Mouse (Mus musculus): Measurements from ENCODE around the gene Synpo2.

Synpo2 gene

DNA sequence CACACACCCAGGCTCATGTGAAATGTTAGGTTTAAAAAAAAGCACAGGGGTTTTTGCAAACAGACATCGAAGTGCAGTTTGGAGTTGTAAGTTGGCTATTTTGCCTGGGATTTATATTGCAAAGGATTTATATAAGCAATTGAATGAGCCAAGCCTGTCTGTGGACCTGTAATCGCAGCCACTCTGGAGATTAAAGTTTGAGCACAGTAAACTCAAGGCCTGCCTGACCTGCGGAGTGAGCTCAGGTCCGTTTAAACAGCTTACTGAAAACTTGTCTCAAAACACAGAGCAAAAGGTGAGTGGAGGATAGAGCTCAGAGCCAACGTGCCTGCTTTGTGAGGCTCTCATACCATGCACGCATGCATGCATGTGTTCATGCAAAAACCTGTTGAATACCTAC, 30.9 kb downstream of the Synpo2 start:
- no peak for DNase-seq (ENCODE audit: low spot score in 2 of 2)

DNA sequence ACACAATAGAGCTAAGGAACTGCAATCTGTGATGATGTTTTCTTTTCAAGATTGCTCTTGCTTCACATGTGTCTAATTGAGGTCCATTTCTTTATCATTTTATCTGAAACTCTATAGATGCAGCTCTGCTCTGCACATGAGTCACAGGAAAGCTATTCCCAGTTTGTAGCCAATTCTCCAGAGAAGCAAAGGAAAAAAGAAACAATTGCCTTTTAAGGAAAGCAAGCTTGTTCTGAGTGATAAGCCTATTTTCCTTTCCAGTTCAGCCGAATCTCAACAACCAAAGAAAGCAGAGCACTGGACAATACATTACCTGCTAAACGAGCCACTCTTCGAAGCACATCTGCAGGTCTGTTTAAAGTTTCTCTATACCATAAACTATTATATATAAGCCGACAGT, 31.3 kb downstream of the Synpo2 start:
- no peak for DNase-seq (ENCODE audit: low spot score in 2 of 2)

- no peak for DNase-seq (ENCODE audit: low spot score in 2 of 2)
These were observed 34.2 kb downstream of the Synpo2 start for GRCm38 (mm10) chr3:123201798-123202197.

DNA sequence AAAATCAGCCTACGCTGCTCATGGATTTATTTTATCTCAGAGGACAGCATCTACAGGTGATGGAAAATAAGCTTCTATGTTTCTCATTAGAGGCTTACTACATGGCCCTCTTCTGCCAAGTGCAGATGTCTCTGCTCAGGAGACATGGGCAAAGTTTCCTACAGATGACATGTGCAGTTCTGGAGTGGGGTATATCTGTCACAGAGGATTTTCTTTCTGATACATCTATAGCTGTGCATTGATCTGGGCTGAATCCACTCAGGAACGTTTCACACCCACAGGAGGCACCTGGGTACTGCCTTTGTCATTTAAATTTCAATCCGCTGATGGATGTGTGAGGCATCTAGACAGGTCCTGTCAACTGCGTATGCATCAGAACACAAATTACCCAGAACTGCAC, 42.2 kb downstream of the Synpo2 start:
- DNase-seq (ENCODE audit: low spot score in 2 of 2), result no peak

GRCm38 (mm10) chr3:123191602-123192001, 44.3 kb downstream of the Synpo2 start:
- no peak for DNase-seq (ENCODE audit: low spot score in 2 of 2)

GRCm38 (mm10) chr3:123190329-123190728, 45.6 kb downstream of the Synpo2 start:
- DNase-seq (ENCODE audit: low spot score in 2 of 2), result no peak

DNA sequence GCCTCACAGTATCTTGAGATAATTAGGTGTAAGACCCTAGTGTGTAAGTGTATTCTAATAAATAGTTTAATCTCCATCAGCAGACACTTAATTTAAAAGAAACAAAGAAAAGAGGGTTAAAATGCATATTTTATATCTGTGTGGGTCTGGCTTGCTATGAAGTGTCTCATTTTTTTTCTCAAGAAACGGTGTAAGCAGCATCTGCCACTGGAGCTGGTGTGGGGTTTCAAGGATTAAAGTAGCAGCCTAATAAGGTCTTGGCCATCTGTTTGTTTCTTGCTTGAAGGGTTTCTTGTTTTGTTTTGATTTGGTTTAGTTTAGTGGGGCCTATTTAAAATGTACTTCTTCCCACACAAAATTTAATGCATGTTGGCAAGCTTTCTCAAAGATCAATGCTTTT, 46.1 kb downstream of the Synpo2 start:
- DNase-seq (ENCODE audit: low spot score in 2 of 2), result no peak

- DNase-seq (ENCODE audit: low spot score in 2 of 2), result no peak
These were observed 47.2 kb downstream of the Synpo2 start for GRCm38 (mm10) chr3:123188616-123189230.

GRCm38 (mm10) chr3:123187370-123188124, 48.4 kb downstream of the Synpo2 start:
- DNase-seq (ENCODE audit: low spot score in 2 of 2), result no peak

- no peak for DNase-seq (ENCODE audit: low spot score in 2 of 2)
These were observed 50.6 kb downstream of the Synpo2 start for GRCm38 (mm10) chr3:123185238-123185925.

DNA sequence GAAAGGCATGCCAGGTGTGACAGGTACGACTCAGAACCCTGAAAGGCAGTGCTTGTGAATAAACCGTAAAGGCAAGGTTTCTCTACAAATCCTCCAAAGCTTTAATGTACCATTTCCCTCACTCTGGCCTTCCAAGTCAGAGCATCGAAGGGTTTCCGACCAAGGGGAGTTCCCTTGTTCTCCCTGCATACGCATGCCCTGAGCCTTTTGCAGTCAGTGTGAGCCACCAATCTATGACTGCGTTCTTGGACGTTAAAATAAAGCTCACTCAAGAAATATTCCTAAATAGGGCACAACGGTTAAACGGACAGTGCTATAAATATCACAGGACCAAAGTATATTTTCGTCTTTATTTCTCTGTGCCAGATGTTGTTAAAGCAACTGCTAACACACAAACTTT, 51.7 kb downstream of the Synpo2 start:
- DNase-seq (ENCODE audit: low spot score in 2 of 2), result no peak

DNA sequence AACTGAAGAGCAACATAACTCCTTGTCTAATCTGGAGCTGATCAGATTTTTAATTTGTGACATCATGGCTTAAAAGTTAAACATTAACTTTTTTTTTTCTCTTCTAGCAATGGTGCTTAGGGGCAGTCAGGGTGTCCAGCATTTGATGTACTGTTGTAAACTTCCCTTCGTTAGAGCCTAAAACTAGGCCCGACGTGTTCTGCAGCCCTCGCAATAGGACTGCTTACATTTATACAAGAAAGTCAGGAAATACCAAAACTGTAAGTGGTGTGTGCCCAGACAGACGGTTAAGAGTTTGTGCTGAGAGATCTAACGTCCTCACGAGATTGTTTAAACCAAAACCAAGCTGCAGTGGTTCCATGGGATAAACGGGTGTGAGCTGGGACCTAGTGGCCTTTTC, 56.4 kb downstream of the Synpo2 start:
- no peak for DNase-seq (ENCODE audit: low spot score in 2 of 2)

DNA sequence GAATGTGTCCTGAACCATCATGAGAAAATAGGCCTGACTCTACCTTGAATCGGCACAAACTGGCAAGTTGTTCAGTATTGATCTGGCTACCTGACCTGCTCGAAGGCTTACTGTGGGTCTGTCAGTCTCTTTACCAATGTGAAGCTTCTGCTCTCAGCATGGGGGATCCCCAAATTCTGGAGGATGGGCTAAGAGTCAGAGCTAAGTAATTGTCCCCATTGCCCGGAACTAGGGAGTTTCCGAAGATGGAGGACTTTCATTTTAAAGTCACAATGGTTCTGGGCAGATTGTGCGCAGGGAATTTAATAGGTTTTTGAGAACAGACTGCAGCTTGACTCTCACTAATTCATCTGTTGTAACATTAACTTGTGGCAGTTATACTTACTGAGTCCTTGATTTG, 56.9 kb downstream of the Synpo2 start:
- no peak for DNase-seq (ENCODE audit: low spot score in 2 of 2)

DNA sequence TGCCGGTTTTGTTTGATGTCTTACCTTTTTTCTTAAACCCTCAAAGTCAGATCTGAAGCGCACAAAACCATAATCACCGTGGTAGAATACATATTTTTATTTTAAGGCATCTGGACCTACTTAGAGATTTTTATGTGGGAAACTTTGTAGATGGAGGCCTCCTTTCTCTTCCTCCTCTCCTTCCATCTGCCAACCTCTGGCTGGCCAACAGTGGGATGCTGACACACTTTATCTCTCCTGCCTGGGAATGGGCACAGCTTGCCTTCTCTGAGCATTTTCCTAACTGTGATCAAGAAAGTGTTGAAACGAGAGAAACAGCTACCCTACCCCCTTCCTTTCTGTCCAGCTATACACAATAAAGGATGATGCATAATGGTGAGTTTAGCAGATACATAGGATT, 57.5 kb downstream of the Synpo2 start:
- no peak for DNase-seq (ENCODE audit: low spot score in 2 of 2)

GRCm38 (mm10) chr3:123176366-123177334, 59.3 kb downstream of the Synpo2 start:
- no peak for DNase-seq (ENCODE audit: low spot score in 2 of 2)

DNA sequence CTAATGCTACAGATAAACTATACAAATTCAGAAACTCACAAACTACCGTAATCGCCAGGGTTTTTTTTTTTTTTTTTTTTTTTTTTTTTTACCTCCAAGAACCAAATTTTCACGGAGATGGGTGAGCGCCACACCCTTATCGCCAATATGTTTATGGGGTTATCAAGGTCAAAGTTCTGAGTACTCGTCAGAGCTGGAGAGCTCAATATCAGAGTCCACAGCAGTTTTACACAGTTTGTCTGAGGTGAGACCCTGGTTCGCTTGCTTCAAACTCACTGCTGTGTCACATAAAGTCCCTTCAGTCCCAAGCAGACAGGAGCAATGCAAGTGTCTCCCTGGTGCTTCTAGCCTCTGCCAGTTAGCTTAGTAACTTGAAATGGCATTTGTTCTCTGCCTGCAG, 60.8 kb downstream of the Synpo2 start:
- DNase-seq (ENCODE audit: low spot score in 2 of 2), result no peak

DNA sequence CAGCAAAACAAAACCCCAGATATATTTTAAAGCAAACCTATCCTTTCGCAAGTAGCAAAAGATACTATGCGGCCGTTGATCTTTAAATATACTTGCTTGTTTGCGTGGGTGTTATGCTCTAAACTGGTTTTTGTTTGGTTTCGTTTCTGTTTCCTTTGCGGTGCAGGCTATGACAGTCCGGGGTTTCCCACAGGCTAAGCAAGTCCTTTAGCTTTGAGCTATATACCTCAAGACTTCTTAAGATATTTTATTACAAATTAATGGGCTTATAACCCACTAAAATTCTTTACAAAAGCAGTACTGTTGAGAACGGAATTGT, 61.6 kb downstream of the Synpo2 start:
- DNase-seq (ENCODE audit: low spot score in 2 of 2), result no peak

DNA sequence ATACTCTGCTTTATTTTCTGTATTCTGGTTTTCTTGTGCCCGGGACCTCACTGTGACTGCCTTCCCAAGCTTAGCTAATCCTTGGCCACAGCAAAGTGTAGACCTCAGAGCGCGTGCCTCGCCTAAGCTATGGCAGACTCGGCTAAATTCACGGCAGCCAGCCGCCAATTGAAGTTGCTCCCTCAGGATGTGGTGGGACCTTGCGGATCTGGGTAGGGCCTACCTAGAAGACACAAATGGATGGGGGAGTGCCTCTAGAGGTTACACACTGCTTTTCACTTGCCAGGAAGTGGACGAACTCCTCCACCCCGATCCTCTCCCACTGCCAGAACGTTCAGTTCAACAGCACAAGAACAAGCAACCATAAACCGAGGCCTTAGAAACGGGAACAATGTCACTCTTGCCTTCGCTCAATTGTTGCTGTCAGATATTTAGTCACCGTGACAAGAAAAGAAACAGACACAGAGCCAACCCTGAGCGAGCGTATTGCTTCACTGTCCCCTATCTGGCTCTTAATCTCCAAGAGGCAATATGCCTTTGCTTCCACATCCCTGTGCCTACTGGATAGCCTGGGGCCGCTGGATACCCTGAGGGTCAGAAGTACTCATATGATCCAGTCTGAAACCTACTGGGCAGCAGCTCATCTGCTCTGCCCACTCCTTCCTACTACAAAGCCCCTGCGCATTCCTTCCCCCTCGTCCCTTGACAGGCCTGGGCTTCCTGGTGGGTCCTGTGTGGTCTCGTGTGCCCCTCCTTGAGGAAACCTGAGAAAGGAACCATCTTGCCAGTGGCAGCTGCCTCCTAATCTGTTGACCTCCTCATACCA, 62.2 kb downstream of the Synpo2 start:
- DNase-seq (ENCODE audit: low spot score in 2 of 2), result no peak

DNA sequence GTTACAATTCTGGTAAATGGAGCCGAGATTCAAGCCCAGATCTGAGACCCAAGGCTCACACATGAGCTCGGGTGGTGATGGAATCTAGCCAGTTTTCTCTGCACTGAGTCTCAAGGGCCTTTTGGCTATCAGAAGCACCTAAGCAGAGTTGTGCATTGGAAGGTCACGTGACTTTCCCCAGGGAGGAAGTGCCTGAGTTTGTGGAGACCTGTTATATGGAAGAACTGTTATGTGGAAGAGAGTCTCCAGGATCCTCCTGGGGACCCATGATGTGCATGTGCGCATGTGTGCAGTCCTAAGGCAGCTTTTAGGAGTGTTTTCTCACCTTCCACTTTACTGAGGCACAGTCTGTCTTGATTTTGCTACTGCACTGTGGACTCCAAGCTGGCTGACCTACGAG, 63.8 kb downstream of the Synpo2 start:
- DNase-seq (ENCODE audit: low spot score in 2 of 2), result no peak

DNA sequence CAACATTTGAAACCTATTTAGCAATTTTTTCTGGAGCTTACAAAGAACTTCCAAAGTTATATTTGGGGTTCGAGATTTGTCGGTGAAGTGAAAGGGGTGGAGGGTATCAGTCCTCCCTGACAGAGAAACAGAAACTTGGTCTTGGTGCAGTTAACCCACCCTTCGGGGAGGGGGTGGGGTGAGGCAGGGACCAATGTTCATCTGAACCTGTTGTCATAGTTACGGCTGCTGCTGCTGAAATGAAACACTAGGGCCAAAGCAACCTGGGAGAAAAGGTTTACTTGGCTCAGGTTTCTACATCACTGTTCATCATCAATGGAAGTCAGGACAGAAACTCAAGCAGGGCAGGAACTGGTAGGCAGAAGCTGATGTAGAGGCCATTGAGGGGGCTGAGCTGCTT, 66.6 kb downstream of the Synpo2 start:
- DNase-seq (ENCODE audit: low spot score in 2 of 2), result no peak

DNA sequence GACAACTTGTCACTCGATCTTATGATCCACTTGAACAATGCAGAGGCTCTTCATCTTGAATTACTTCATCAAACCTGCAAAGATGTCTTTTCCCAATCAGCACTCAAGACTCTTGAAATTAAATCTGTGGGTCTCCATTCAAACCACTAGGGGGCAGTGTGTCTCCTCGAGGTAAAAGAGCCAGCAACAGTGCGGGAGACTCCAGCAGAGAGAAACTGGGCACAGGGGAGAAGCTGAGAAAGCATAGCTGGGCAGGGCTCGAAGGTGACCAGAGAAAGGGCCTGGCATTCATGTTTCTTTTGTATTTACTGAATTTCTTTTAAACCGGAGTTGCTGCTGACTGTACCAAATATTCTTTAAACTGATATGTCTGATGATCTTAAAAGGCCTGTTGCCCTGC, 67.1 kb downstream of the Synpo2 start:
- peak in 1 of 2 experiments; percentile 46 for DNase-seq (ENCODE audit: low spot score in 2 of 2)
